Mouse (Mus musculus) retina, postnatal 7 days (tissue): ENCODE measurements around the gene Bola1.
"Not testable (repeated sequence)": the region's sequence is repeated elsewhere in the genome, so short reads cannot be mapped to it uniquely, and the experiment has no call there.

Experiments
- DNase-seq: peaks from one replicate; pipeline ENCODE4 v3.0.0-alpha.2; 2012; ENCODE audit warnings: low read depth, low spot score

The Bola1 gene

GRCm38 (mm10) chr3:96247356-96248140 lies 28.0 kb upstream of the Bola1 start:
- DNase-seq = no peak

DNA sequence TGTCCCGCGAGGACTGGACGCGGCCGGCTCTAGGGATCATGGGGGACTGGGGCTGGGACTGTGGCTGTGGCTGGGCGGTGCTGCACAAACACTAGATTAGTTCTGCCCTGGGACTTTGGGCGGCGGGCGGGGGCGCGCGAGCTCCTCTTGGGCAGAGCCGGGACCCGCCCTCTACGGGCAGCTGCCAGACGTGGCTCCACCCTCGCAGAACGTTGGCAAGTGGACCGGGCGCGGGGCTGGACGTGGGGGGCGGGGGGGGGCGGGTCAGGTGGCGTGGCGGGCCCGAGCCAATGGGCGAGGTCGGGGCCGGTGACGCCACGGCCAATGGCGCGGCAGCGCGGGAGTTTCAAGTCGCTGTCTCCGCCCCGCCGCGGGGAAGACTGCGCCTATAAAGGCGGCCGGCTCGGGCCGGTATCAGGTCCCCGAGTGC lies 26.9 kb upstream of the Bola1 start, which contains the start of gene Hist2h3c1:
Gene Hist2h3c1 (plus strand): TSS at position 259 of the 430 bp plus-strand sequence.
- not testable (repeated sequence) for DNase-seq

DNA sequence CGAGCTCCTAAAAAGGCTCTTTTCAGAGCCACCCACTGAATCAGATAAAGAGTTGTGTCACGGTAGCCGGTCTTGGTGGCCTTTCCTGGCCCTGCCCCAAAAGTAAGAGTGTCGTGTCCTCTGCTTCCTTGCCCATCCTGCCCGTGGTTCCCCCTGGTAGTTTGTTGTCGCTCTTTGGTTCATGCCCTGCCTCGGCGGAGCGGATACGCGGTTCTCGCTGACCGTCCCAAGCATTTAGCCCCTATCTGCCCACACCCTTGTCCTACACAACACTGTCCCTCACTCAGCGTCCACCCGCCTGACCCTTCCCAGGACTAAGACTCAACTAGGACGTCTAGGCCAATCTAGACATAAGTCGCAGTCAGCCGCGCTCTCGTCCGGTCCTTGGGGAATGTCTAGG lies 26.5 kb upstream of the Bola1 start:
- DNase-seq = not testable (repeated sequence)

GRCm38 (mm10) chr3:96245003-96245886 lies 25.7 kb upstream of the Bola1 start, which contains the start of gene Hist2h2aa1:
Hist2h2aa1 (plus strand) TSS chr3:96245497.
- DNase-seq = peak; percentile 41

DNA sequence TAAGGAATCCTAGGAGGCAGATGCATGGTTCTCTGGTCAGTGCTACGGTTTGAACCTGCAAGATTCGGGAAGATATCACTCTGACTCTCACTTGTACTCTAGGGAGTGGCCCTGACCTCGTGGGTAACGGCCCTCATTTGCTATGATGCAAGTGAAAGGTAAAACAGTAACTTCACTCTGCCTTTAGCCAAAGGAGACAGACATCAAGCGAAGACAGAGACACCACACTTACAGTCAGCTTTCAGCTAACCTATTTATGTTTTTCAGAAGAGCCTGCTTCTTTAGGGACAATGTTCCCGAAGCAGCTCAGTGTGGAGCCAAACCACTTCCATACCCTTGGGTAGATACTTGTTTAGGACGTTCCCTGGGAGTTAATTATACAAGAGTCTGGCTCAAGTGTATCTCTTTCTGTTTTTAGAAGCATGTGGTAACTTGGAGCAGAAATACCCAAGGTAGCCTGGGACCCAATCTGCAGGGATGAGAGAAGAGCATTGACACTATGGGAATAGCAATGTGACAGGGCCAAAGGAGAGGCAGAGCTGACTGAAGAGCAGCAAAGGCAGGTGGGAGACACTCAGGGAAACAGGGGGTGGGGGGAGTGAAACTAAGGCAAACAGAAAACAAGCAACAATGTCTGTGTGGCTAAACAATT lies 24.5 kb upstream of the Bola1 start:
- no peak for DNase-seq

DNA sequence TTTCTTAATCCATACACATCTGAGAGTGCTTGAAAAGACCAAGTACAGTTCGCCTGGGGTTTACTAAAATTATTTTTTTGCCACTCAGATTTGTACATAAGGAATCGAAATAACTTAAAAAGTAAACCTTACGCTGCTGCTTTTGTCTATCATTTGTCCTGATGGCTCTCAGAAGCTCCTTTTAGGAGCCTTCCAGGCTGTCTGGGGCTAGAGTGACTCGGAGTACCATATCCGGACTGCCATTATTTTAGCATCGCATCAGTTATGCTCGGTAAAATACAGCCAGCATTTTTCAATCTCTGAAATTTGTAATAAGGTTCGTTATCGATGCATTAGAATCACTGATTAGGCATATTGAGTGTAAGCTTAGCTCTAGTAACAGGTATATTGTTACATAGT lies 21.3 kb upstream of the Bola1 start:
- DNase-seq = no peak

GRCm38 (mm10) chr3:96239949-96240798 lies 20.7 kb upstream of the Bola1 start, which contains the start of gene Hist2h2aa2:
Hist2h2aa2 (minus strand) TSS chr3:96240276.
- DNase-seq = peak; percentile 48

DNA sequence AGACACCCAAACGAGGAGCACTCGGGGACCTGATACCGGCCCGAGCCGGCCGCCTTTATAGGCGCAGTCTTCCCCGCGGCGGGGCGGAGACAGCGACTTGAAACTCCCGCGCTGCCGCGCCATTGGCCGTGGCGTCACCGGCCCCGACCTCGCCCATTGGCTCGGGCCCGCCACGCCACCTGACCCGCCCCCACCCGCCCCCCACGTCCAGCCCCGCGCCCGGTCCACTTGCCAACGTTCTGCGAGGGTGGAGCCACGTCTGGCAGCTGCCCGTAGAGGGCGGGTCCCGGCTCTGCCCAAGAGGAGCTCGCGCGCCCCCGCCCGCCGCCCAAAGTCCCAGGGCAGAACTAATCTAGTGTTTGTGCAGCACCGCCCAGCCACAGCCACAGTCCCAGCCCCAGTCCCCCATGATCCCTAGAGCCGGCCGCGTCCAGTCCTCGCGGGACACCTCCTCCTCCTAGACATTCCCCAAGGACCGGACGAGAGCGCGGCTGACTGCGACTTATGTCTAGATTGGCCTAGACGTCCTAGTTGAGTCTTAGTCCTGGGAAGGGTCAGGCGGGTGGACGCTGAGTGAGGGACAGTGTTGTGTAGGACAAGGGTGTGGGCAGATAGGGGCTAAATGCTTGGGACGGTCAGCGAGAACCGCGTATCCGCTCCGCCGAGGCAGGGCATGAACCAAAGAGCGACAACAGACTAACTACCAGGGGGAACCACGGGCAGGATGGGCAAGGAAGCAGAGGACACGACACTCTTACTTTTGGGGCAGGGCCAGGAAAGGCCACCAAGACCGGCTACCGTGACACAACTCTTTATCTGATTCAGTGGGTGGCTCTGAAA lies 19.7 kb upstream of the Bola1 start, which contains the start of gene Hist2h3c2:
Gene Hist2h3c2 (minus strand): TSS at position 174 of the 840 bp plus-strand sequence.
- not testable (repeated sequence) for DNase-seq

DNA sequence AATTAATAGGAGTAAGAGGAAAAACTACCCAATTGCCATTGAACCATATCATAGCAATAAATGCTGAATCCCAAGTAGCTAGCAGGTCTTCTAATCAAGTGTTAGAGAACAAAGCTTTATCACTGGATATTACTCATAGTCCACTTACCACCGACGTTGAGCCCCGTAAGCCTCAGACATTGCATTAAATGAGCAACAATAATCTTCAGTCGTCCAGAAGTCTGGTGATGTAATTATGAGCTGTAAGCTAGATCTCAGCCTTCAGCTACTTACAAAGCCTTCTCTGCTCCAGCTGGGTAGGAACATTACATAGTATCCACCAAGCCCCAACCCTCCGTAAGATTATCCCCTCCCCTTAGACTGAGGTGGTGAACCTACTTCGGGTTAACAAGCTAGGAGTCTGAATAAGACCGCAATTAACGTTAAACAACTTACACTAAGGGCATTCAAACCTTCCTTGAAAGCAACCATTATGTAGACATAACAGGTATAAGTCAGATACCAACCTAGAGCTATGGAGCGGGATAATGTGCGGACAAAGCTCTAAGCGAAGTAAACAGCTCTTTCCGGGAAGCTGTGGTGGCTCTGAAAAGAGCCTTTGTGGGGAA lies 18.5 kb upstream of the Bola1 start:
- peak; percentile 47 for DNase-seq

- DNase-seq = no peak
These were observed 17.9 kb upstream of the Bola1 start for GRCm38 (mm10) chr3:96237335-96237903.

DNA sequence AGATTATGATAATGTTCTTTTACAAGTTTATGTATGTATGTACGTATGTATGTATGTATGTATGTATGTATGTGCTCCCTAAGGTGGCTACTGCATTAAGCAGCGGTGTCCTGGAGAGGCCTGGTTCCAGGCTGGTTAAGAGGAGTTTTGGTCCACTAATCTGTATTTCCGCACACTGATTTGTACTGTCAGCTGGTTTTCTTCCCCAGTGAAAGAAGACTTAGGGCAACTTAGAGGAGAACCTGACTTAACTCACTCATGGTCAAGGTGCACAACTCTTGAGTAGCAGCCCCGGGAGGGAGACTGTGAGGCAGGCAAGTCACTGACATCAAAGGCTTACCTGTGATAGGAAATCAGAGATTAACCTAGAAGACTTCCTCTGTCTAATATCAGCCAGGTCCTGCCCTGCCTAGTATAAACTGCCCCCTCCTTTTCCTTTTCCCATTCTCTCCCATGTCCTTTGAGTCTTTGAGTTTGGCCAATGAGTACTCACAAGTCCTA lies 17.4 kb upstream of the Bola1 start:
- DNase-seq = no peak

DNA sequence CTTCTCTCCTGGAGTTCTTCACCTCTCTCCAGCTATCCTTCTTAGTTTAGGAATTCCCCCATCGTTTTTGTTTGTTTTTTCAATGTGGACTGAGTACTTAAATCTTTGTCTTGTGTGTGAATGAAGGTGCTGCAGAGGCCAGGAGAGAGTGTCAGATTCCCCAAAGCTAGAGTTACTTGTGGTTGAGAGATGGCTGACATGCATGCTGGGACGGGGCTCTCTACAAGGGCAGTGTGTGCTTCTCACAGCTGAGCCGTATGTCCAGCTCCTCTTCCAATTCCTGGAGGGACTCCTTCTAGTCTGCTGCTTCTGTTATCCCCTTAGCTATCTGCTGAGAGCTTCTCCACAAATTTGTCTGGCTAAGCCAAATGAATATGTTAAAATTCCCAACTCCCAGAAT lies 16.3 kb upstream of the Bola1 start:
- no peak for DNase-seq

DNA sequence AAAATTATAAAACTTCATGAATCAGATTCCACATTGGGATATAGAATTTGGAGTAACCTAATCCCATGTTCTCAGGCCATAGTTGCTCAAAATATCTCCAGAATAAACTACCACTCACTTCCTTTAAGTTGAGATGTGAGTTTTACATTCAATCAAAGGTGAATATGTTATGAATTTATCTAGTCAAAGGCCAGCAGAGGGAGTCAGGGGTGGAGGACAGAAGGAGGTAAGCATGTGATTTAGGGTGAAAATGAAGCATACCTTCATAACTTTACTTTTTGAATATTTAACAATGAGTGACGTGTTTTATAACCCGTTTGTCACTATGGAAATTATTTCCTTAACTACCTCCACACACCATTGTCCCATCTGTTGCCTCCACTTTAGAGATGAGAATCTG lies 15.4 kb upstream of the Bola1 start:
- DNase-seq = no peak

- DNase-seq = no peak
These were observed 12.2 kb upstream of the Bola1 start for GRCm38 (mm10) chr3:96231758-96232120.

- no peak for DNase-seq
These were observed 11.6 kb upstream of the Bola1 start for GRCm38 (mm10) chr3:96230910-96231757.

DNA sequence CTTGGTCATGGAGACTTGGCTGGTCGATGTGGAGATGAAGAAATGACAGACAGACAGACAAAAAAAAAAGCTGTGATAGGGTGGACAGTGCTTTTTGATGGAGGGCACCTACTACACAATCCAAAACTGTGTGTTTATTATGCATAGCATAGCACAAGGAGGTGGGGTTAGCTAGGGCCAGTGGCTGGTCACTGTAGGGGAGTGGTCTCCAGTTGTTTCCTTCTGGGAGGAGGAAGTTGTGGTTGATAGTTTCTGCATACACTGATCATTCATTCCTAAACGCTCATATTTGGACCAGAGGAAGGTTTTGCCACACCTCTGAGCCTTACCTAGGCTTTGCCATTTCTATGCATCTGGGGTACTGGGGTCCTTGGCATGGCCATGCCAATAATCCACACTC lies 10.9 kb upstream of the Bola1 start:
- no peak for DNase-seq

- DNase-seq = no peak
These were observed 9.3 kb upstream of the Bola1 start for GRCm38 (mm10) chr3:96228828-96229227.
